Mouse (Mus musculus): ENCODE measurements around the gene Ebpl. TPM values are rescaled to one million over a fixed set of nuclear protein-coding genes. Genes with fewer than 3 reads are reported as not detected.

Ebpl gene
- total and polyA plus RNA-seq, 3 experiments: 3.6 to 12.9 (median 4.8) TPM

GRCm38 (mm10) chr14:61405761-61406160 lies 45.5 kb upstream of the Ebpl start:
- Histone ChIP-seq H3K27me3 (replicated peaks) (no peaks in the 10 kb centered on the region), H3K27ac (ENCODE audit: insufficient read depth, low read depth) (no peak overlapping the region), H3K4me2 (ENCODE audit: insufficient read depth, low read depth, poor library complexity, severe bottlenecking) (no peak overlapping the region), H3K79me2 (replicated peaks; ENCODE audit: control insufficient read depth, extremely low read depth, insufficient read depth, poor library complexity, severe bottlenecking) (peaks cover 3% of the 10 kb centered on the region), H3K4me3 (replicated peaks in 1 of 3; ENCODE audit: low read depth in 2 of 3, low read length in 2 of 3, poor library complexity in 1 of 3) (no peak overlapping the region), H3K9me3 (replicated peaks; ENCODE audit: low read length) (no peaks in the 10 kb centered on the region), H3K4me1 (ENCODE audit: control insufficient read depth in 1 of 2, insufficient read depth in 2 of 2) (peaks cover 3 to 47% of the 10 kb centered on the region in 2 experiments), H3K36me3 (replicated peaks in 1 of 2; ENCODE audit: control insufficient read depth in 1 of 2, insufficient read depth in 1 of 2, low read length in 1 of 2) (peaks cover 6 to 29% of the 10 kb centered on the region in 2 experiments), H3K9ac (ENCODE audit: insufficient read depth, low read depth) (no peak overlapping the region)
- in situ Hi-C loops (cut with MboI; ENCODE audit: low pct_ligation_motif_present, low pct_unique_long_range_greater_than_20kb, low sequenced_read_pairs) (no loop called here), dilution Hi-C loops (cut with MboI; ENCODE audit: extremely low pct_ligation_motif_present, extremely low pct_unique_long_range_greater_than_20kb, low sequenced_read_pairs) (no loop called here)
- no peak for DNase-seq (ENCODE audit: extremely low read depth)
- no peak for TF ChIP-seq ZC3H11A (IDR thresholded peaks at IDR 0.05; ENCODE audit: low read depth, low read length)
- peak; percentile 42; the same call in 1 of the 2 replicates for TF ChIP-seq ZNF384 (IDR thresholded peaks at IDR 0.05; ENCODE audit: low read depth, low read length)

DNA sequence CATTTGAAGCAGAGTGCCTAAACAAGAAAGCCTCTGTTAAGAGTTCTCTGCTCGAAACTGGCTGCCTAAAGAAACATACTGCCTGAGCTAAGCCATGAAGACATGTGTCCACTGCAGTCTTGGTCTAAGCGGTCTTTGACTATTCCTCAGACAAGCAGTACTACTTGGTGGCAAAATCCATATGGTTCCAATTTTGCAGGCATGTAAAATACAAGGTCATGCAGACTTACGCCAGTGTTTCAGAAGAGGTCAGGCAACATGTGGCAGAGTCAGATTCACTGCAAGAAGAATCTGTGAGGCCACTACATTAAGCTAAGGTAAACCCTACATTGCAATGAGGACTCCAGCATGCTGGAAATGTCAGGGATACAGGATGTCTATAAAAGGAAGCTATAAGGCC lies 44.7 kb upstream of the Ebpl start:
- H3K4me2 ChIP-seq (ENCODE audit: insufficient read depth, low read depth, poor library complexity, severe bottlenecking): no peak overlapping the region

DNA sequence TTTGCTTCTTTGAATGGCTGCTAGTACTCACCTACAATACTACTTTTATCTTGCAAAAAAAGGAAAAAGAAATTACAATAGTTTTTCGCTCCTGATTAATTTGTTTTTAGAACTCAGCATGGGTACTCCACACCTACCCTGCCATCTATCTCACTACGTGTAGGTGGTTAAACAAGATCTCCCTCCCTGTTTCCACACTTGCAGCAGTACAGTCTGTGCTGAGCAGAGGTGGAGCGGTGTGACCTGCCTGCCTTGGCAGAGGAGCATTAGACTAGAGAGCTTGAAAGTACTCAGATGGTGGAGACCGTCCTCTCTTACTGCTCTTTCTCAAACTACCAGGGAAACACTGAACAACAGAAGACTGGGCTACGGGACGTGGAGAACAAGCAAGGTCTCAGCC lies 34.5 kb upstream of the Ebpl start:
- no peak for DNase-seq (ENCODE audit: extremely low read depth)
- Histone ChIP-seq H3K27me3 (replicated peaks) (no peaks in the 10 kb centered on the region), H3K4me2 (ENCODE audit: insufficient read depth, low read depth, poor library complexity, severe bottlenecking) (no peak overlapping the region), H3K9me3 (replicated peaks; ENCODE audit: low read length) (no peaks in the 10 kb centered on the region), H3K36me3 (replicated peaks in 1 of 2; ENCODE audit: control insufficient read depth in 1 of 2, insufficient read depth in 1 of 2, low read length in 1 of 2) (peaks cover 4 to 44% of the 10 kb centered on the region in 2 experiments), H3K27ac (ENCODE audit: insufficient read depth, low read depth) (no peak overlapping the region), H3K4me3 (replicated peaks in 1 of 3; ENCODE audit: low read depth in 2 of 3, low read length in 2 of 3, poor library complexity in 1 of 3) (no peak overlapping the region), H3K79me2 (replicated peaks; ENCODE audit: control insufficient read depth, extremely low read depth, insufficient read depth, poor library complexity, severe bottlenecking) (no peaks in the 10 kb centered on the region), H3K4me1 (ENCODE audit: control insufficient read depth in 1 of 2, insufficient read depth in 2 of 2) (peaks cover 0 to 9% of the 10 kb centered on the region in 2 experiments; a peak in 1 of 4 replicates), H3K9ac (ENCODE audit: insufficient read depth, low read depth) (no peak overlapping the region)
- TF ChIP-seq POLR2A (IDR thresholded peaks at IDR 0.05; ENCODE audit: low read depth, low read length) (no peak), IRF4 (IDR thresholded peaks at IDR 0.05; ENCODE audit: low read depth, low read length) (no peak)
- in situ Hi-C loops (cut with MboI; ENCODE audit: low pct_ligation_motif_present, low pct_unique_long_range_greater_than_20kb, low sequenced_read_pairs): no loop called here
- dilution Hi-C loops (cut with MboI; ENCODE audit: extremely low pct_ligation_motif_present, extremely low pct_unique_long_range_greater_than_20kb, low sequenced_read_pairs): no loop called here

More for the DNA sequence above, 44.7 kb upstream of the Ebpl start:
- Histone ChIP-seq H3K4me1 (ENCODE audit: control insufficient read depth in 1 of 2, insufficient read depth in 2 of 2) (peaks cover 3 to 40% of the 10 kb centered on the region in 2 experiments), H3K79me2 (replicated peaks; ENCODE audit: control insufficient read depth, extremely low read depth, insufficient read depth, poor library complexity, severe bottlenecking) (peaks cover 3% of the 10 kb centered on the region; the same call in 1 of the 2 replicates), H3K9me3 (replicated peaks; ENCODE audit: low read length) (no peaks in the 10 kb centered on the region), H3K9ac (ENCODE audit: insufficient read depth, low read depth) (no peak overlapping the region), H3K27me3 (replicated peaks) (no peaks in the 10 kb centered on the region), H3K36me3 (replicated peaks in 1 of 2; ENCODE audit: control insufficient read depth in 1 of 2, insufficient read depth in 1 of 2, low read length in 1 of 2) (peaks cover 6 to 32% of the 10 kb centered on the region in 2 experiments), H3K4me3 (replicated peaks in 1 of 3; ENCODE audit: low read depth in 2 of 3, low read length in 2 of 3, poor library complexity in 1 of 3) (no peak overlapping the region), H3K27ac (ENCODE audit: insufficient read depth, low read depth) (no peak overlapping the region)
- dilution Hi-C loops (cut with MboI; ENCODE audit: extremely low pct_ligation_motif_present, extremely low pct_unique_long_range_greater_than_20kb, low sequenced_read_pairs) (no loop called here), in situ Hi-C loops (cut with MboI; ENCODE audit: low pct_ligation_motif_present, low pct_unique_long_range_greater_than_20kb, low sequenced_read_pairs) (no loop called here)
- no peak for DNase-seq (ENCODE audit: extremely low read depth)
- TF ChIP-seq E2F4 (IDR thresholded peaks at IDR 0.05; ENCODE audit: insufficient replicate concordance, low read depth, low read length) (no peak), RAD21 (IDR thresholded peaks at IDR 0.05; ENCODE audit: low read depth, low read length) (no peak), MAFK (IDR thresholded peaks at IDR 0.05; ENCODE audit: insufficient replicate concordance, low read length) (no peak), BHLHE40 (IDR thresholded peaks at IDR 0.05; ENCODE audit: low read depth, low read length) (no peak), ETS1 (conservative IDR thresholded peaks at IDR 0.05; ENCODE audit: low read depth, low read length) (no peak), ZMIZ1 (IDR thresholded peaks at IDR 0.05; ENCODE audit: low read depth, low read length) (no peak), KAT2A (IDR thresholded peaks at IDR 0.05; ENCODE audit: insufficient replicate concordance, low read length) (no peak), ZKSCAN1 (IDR thresholded peaks at IDR 0.05; ENCODE audit: borderline replicate concordance, low read depth, low read length) (no peak), ZC3H11A (IDR thresholded peaks at IDR 0.05; ENCODE audit: low read depth, low read length) (no peak), MXI1 (IDR thresholded peaks at IDR 0.05; ENCODE audit: low read depth, low read length) (no peak), SMC3 (IDR thresholded peaks at IDR 0.05; ENCODE audit: low read depth, low read length) (no peak), CTCF (conservative IDR thresholded peaks at IDR 0.05 in 1 of 2, IDR thresholded peaks at IDR 0.05 in 1 of 2; ENCODE audit: low read depth in 2 of 2, low read length in 2 of 2) (no peak)

Data from CH12.LX (cell line).